Mouse (Mus musculus) cortical plate, adult 2 months (tissue): ENCODE results near the gene Chd3.

Source experiments
- CTCF ChIP-seq: fragments of 200-500 bp; IDR thresholded peaks from 2 replicates; pipeline ENCODE4 v1.5.1; 2011; ENCODE audit warnings: mild to moderate bottlenecking, control low read depth, low read length; ENCODE audit not compliant: insufficient read depth; ENCODE audit errors: extremely low read depth
- POLR2A ChIP-seq: fragments of 200-500 bp; IDR thresholded peaks from 2 replicates; pipeline ENCODE4 v1.6.1; 2011; ENCODE audit warnings: mild to moderate bottlenecking, low read length, control low read depth; ENCODE audit not compliant: insufficient read depth; ENCODE audit errors: extremely low read depth

- TF ChIP-seq CTCF (no peak), POLR2A (no peak)
Measured at GRCm38 (mm10) chr11:69413221-69414181, 44.3 kb upstream of the Chd3 start, which contains the start of gene Kdm6b.
